Mouse (Mus musculus): ENCODE results near the gene Pex11g. TPM values are rescaled to one million over a fixed set of nuclear protein-coding genes. Genes with fewer than 3 reads are reported as not detected.

Pex11g gene
- total RNA-seq, 2 experiments from 2014 or later: 4.4 to 5.5 TPM

- no peak for DNase-seq
- intact Hi-C loops (cut with DNase I): no loop called here
Measured at GRCm38 (mm10) chr8:3483546-3483945, 16.1 kb upstream of the Pex11g start.

GRCm38 (mm10) chr8:3482240-3482740 lies 14.8 kb upstream of the Pex11g start:
- DNase-seq: no peak
- intact Hi-C loops (cut with DNase I): no loop called here

- intact Hi-C loops (cut with DNase I): no loop called here
- DNase-seq: no peak
Measured at GRCm38 (mm10) chr8:3481605-3482004, 14.1 kb upstream of the Pex11g start.

- peak in 1 of 2 experiments; percentile 27 for DNase-seq
- intact Hi-C loops (cut with DNase I): no loop called here
Measured at GRCm38 (mm10) chr8:3480221-3480785, 12.8 kb upstream of the Pex11g start.

- no peak for DNase-seq
- intact Hi-C loops (cut with DNase I): no loop called here
Measured at GRCm38 (mm10) chr8:3475715-3476429, 8.4 kb upstream of the Pex11g start.

- DNase-seq: no peak
- intact Hi-C loops (cut with DNase I): no loop called here
Measured at GRCm38 (mm10) chr8:3470562-3470961, 3.1 kb upstream of the Pex11g start, which contains the start of gene Tex45. TSS of gene Tex45 (plus strand) at chr8:3470862.

GRCm38 (mm10) chr8:3468838-3469237 lies 1.4 kb upstream of the Pex11g start:
- intact Hi-C loops (cut with DNase I): loop anchor here (2.0 kb wide), 1 partner anchor 24 kb away; the partner anchor contains the start of gene Zfp358

GRCm38 (mm10) chr8:3467886-3468545 lies 536 bp upstream of the Pex11g start:
- no peak for DNase-seq
- intact Hi-C loops (cut with DNase I): loop anchor here (1.0 to 2.0 kb wide), 2 partner anchors 25 to 48 kb away; partner anchors contain the start of gene Zfp358

More at GRCm38 (mm10) chr8:3468838-3469237, 1.4 kb upstream of the Pex11g start:
- no peak for DNase-seq

- intact Hi-C loops (cut with DNase I): loop anchor here (5.0 kb wide), 1 partner anchor 208 kb away; the partner anchor contains the start of gene Fcor
Measured at GRCm38 (mm10) chr8:3464309-3464708, 3.2 kb downstream of the Pex11g start.

GRCm38 (mm10) chr8:3463248-3463647 lies 4.2 kb downstream of the Pex11g start:
- intact Hi-C loops (cut with DNase I): loop anchor here (5.0 kb wide), 1 partner anchor 209 kb away; the partner anchor contains the start of gene Fcor
- DNase-seq: no peak

More at GRCm38 (mm10) chr8:3464309-3464708, 3.2 kb downstream of the Pex11g start:
- DNase-seq: peak; percentile 36 to 45

GRCm38 (mm10) chr8:3451992-3452391 lies 15.5 kb downstream of the Pex11g start:
- intact Hi-C loops (cut with DNase I): no loop called here
- DNase-seq: no peak

- intact Hi-C loops (cut with DNase I): no loop called here
- peak; percentile 47 to 73 for DNase-seq
Measured at GRCm38 (mm10) chr8:3450670-3451069, 16.8 kb downstream of the Pex11g start.

- intact Hi-C loops (cut with DNase I): loop anchor here (10.0 kb wide), 1 partner anchor 94 kb away; the partner anchor contains the start of gene A430078G23Rik
- no peak for DNase-seq
Measured at GRCm38 (mm10) chr8:3449226-3449625, 18.3 kb downstream of the Pex11g start.

GRCm38 (mm10) chr8:3439510-3439909 lies 28.0 kb downstream of the Pex11g start:
- intact Hi-C loops (cut with DNase I): no loop called here
- no peak for DNase-seq

GRCm38 (mm10) chr8:3436492-3436891 lies 31.0 kb downstream of the Pex11g start:
- intact Hi-C loops (cut with DNase I): no loop called here
- no peak for DNase-seq

GRCm38 (mm10) chr8:3431113-3431512 lies 36.4 kb downstream of the Pex11g start:
- no peak for DNase-seq
- intact Hi-C loops (cut with DNase I): no loop called here

- peak; percentile 56 to 68 for DNase-seq
- intact Hi-C loops (cut with DNase I): loop anchor here (2.0 kb wide), 1 partner anchor 37 kb away; the partner anchor contains the start of gene Arhgef18
Measured at GRCm38 (mm10) chr8:3429966-3430365, 37.5 kb downstream of the Pex11g start.

- intact Hi-C loops (cut with DNase I): loop anchor here (2.0 kb wide), 1 partner anchor 36 kb away; the partner anchor contains the start of gene Arhgef18
- no peak for DNase-seq
Measured at GRCm38 (mm10) chr8:3428426-3428825, 39.1 kb downstream of the Pex11g start.

GRCm38 (mm10) chr8:3426211-3426610 lies 41.3 kb downstream of the Pex11g start:
- DNase-seq: no peak
- intact Hi-C loops (cut with DNase I): no loop called here

GRCm38 (mm10) chr8:3425217-3425616 lies 42.3 kb downstream of the Pex11g start:
- no peak for DNase-seq
- intact Hi-C loops (cut with DNase I): no loop called here

GRCm38 (mm10) chr8:3421507-3421906 lies 46.0 kb downstream of the Pex11g start:
- intact Hi-C loops (cut with DNase I): no loop called here
- no peak for DNase-seq

Data from heart, postnatal 10 days (tissue).